Mouse (Mus musculus): ENCODE results near the gene Opn5.
A peak's percentile ranks its signal among the peaks of the same experiment; 100 is the strongest.

Gene Opn5

GRCm38 (mm10) chr17:42611295-42611694 lies at the start of gene Opn5:
TSS of gene Opn5 (minus strand) at chr17:42611395.
- DNase-seq, result no peak

GRCm38 (mm10) chr17:42658634-42659422 lies 47.6 kb upstream of the Opn5 start:
- peak in 1 of 2 experiments; percentile 11 for DNase-seq

- DNase-seq, result no peak
These were observed 32.2 kb upstream of the Opn5 start for GRCm38 (mm10) chr17:42643416-42643815.

- DNase-seq, result no peak
These were observed 19.0 kb upstream of the Opn5 start for GRCm38 (mm10) chr17:42630206-42630605.

- peak in 1 of 2 experiments; percentile 44 for DNase-seq
These were observed 2.0 kb upstream of the Opn5 start for GRCm38 (mm10) chr17:42613043-42613737.

GRCm38 (mm10) chr17:42608270-42608669 lies 2.9 kb downstream of the Opn5 start:
- DNase-seq, result no peak

GRCm38 (mm10) chr17:42602829-42603784 lies 8.1 kb downstream of the Opn5 start:
- peak; percentile 82 to 87 for DNase-seq

- DNase-seq, result no peak
These were observed 24.7 kb downstream of the Opn5 start for GRCm38 (mm10) chr17:42586486-42586885.

GRCm38 (mm10) chr17:42583029-42583331 lies 28.2 kb downstream of the Opn5 start:
- no peak for DNase-seq

GRCm38 (mm10) chr17:42582281-42583028 lies 28.7 kb downstream of the Opn5 start:
- no peak for DNase-seq

- no peak for DNase-seq
These were observed 30.6 kb downstream of the Opn5 start for GRCm38 (mm10) chr17:42580623-42581022.

GRCm38 (mm10) chr17:42580196-42580595 lies 31.0 kb downstream of the Opn5 start:
- DNase-seq, result no peak

GRCm38 (mm10) chr17:42576671-42577168 lies 34.5 kb downstream of the Opn5 start:
- DNase-seq, result no peak

GRCm38 (mm10) chr17:42573786-42574185 lies 37.4 kb downstream of the Opn5 start:
- DNase-seq, result no peak

- DNase-seq, result peak; percentile 13 to 18
These were observed 61.6 kb downstream of the Opn5 start for GRCm38 (mm10) chr17:42549578-42549977.

- no peak for DNase-seq
These were observed 81.0 kb downstream of the Opn5 start for GRCm38 (mm10) chr17:42530147-42530546.

GRCm38 (mm10) chr17:42509356-42510262 lies 101.6 kb downstream of the Opn5 start:
- DNase-seq, result no peak
